Mouse (Mus musculus) urinary bladder, postnatal 14 days (tissue): ENCODE data around the gene Hnf1a.

ENCODE experiments used
- DNase-seq: peaks from one replicate; pipeline ENCODE4 v3.0.0; 2021; ENCODE audit warnings: low spot score

The Hnf1a gene

GRCm38 (mm10) chr5:114970824-114971227 is at the start of gene Hnf1a:
Gene Hnf1a (minus strand): TSS chr5:114971094.
- no peak for DNase-seq

GRCm38 (mm10) chr5:115018813-115019212 is 47.9 kb upstream of the Hnf1a start:
- no peak for DNase-seq

- DNase-seq: no peak
Measured at GRCm38 (mm10) chr5:115018270-115018669, 47.4 kb upstream of the Hnf1a start.

- DNase-seq: no peak
Measured at GRCm38 (mm10) chr5:115015121-115015520, 44.2 kb upstream of the Hnf1a start.

GRCm38 (mm10) chr5:115014570-115014969 is 43.7 kb upstream of the Hnf1a start:
- DNase-seq: no peak

- DNase-seq: no peak
Measured at GRCm38 (mm10) chr5:115013436-115013835, 42.5 kb upstream of the Hnf1a start.

- DNase-seq: peak; percentile 51
Measured at GRCm38 (mm10) chr5:115011519-115012261, 40.8 kb upstream of the Hnf1a start.

GRCm38 (mm10) chr5:115011217-115011518 is 40.3 kb upstream of the Hnf1a start:
- no peak for DNase-seq

- peak; percentile 94 for DNase-seq
Measured at GRCm38 (mm10) chr5:115010577-115011216, 39.8 kb upstream of the Hnf1a start, which contains the start of gene Sppl3. Gene Sppl3 (plus strand): TSS chr5:115011137.

- DNase-seq: no peak
Measured at GRCm38 (mm10) chr5:115009961-115010360, 39.1 kb upstream of the Hnf1a start.

GRCm38 (mm10) chr5:115009143-115009542 is 38.2 kb upstream of the Hnf1a start:
- no peak for DNase-seq

- no peak for DNase-seq
Measured at GRCm38 (mm10) chr5:115008307-115008706, 37.4 kb upstream of the Hnf1a start.

GRCm38 (mm10) chr5:115007768-115008167 is 36.9 kb upstream of the Hnf1a start:
- no peak for DNase-seq

- DNase-seq: no peak
Measured at GRCm38 (mm10) chr5:115003224-115003873, 32.5 kb upstream of the Hnf1a start.

- no peak for DNase-seq
Measured at GRCm38 (mm10) chr5:115002781-115003180, 31.9 kb upstream of the Hnf1a start.

GRCm38 (mm10) chr5:115001464-115001863 is 30.6 kb upstream of the Hnf1a start:
- peak; percentile 73 for DNase-seq

GRCm38 (mm10) chr5:115000503-115000902 is 29.6 kb upstream of the Hnf1a start:
- peak; percentile 78 for DNase-seq

- DNase-seq: no peak
Measured at GRCm38 (mm10) chr5:114997327-114997726, 26.4 kb upstream of the Hnf1a start.

- no peak for DNase-seq
Measured at GRCm38 (mm10) chr5:114996447-114996846, 25.6 kb upstream of the Hnf1a start.

GRCm38 (mm10) chr5:114985074-114985473 is 14.2 kb upstream of the Hnf1a start:
- no peak for DNase-seq

GRCm38 (mm10) chr5:114982001-114982400 is 11.1 kb upstream of the Hnf1a start:
- no peak for DNase-seq

GRCm38 (mm10) chr5:114980122-114980748 is 9.3 kb upstream of the Hnf1a start:
- DNase-seq: no peak
